Mouse (Mus musculus) hindbrain, postnatal 0 days (tissue): ENCODE results near the gene Wars2. TPM values are rescaled to one million over a fixed set of nuclear protein-coding genes. Genes with fewer than 3 reads are reported as not detected.

Experiments used
- ATAC-seq: fragments of 200-750 bp; cut with Nextera tagmentation; 2 replicates; pipeline ENCODE4 v1.8.0; 2017; ENCODE audit warnings: mild to moderate bottlenecking, moderate TSS enrichment, moderate library complexity
- DNase-seq: peaks from one replicate; pipeline ENCODE4 v3.0.0-alpha.2; 2015; ENCODE audit warnings: low spot score
- H3K27ac ChIP-seq: fragments of 300-500 bp; sonication (generic); 2 replicates; pipeline ENCODE4 v1.5.1; 2014; ENCODE audit warnings: mild to moderate bottlenecking
- H3K27me3 ChIP-seq: fragments of 300-500 bp; sonication (generic); 2 replicates; pipeline ENCODE4 v1.6.1; 2014; ENCODE audit warnings: low read length, mixed read lengths; ENCODE audit not compliant: insufficient read depth
- H3K36me3 ChIP-seq: fragments of 300-500 bp; sonication (generic); 2 replicates; pipeline ENCODE4 v1.6.1; 2014; ENCODE audit warnings: low read length, mixed read lengths; ENCODE audit not compliant: insufficient read depth
- H3K4me1 ChIP-seq: fragments of 300-500 bp; sonication (generic); 2 replicates; pipeline ENCODE4 v1.6.1; 2014; ENCODE audit warnings: antibody characterized with exemption, low read length, mixed read lengths; ENCODE audit not compliant: insufficient read depth
- H3K4me2 ChIP-seq: fragments of 300-500 bp; sonication (generic); 2 replicates; pipeline ENCODE4 v1.6.1; 2014; ENCODE audit warnings: low read depth, mild to moderate bottlenecking, low read length, moderate library complexity, mixed read lengths
- H3K4me3 ChIP-seq: fragments of 300-500 bp; sonication (generic); 2 replicates; pipeline ENCODE4 v1.5.1; 2014; ENCODE audit warnings: low read length
- H3K9ac ChIP-seq: fragments of 300-500 bp; sonication (generic); replicated peaks from 2 replicates; pipeline ENCODE4 v1.6.1; 2014; ENCODE audit warnings: mild to moderate bottlenecking, low read length, moderate library complexity, mixed read lengths
- H3K9me3 ChIP-seq: fragments of 300-500 bp; sonication (generic); 2 replicates; pipeline ENCODE4 v1.6.1; 2016; ENCODE audit warnings: low read length, mixed read lengths
- CTCF ChIP-seq: IDR thresholded peaks from 2 replicates; pipeline ENCODE4 v1.5.1; 2016; ENCODE audit warnings: antibody characterized with exemption, control low read depth, low read depth
- WGBS: fragments of 180-500 bp; shearing (Covaris S2); extraction: QIAGEN DNeasy Blood & Tissue Kit; methylation state at CpG from one replicate; pipeline ENCODE4 v1.1.7; 2014; 5-methylcytosine and 5-hydroxymethylcytosine counted together
- polyA plus RNA-seq: library from polyadenylated mRNA; unstranded; fragments of >200 nt; fragmentation: Nextera tagmentation; extraction: Ambion mirVana; gene quantifications from 2 replicates; pipeline ENCODE4 v1.2.1, GENCODE M21; 2015
- total RNA-seq: library from RNA; depleted of rRNA; stranded (reverse); fragments of >200 nt; gene quantifications from 2 replicates; pipeline ENCODE4 v1.2.3, GENCODE M21; 2014

The Wars2 gene
- total and polyA plus RNA-seq, 2 experiments from 2014 or later, result 5.1 to 11.1 TPM

- Histone ChIP-seq H3K9ac (no peak overlapping the region), H3K27ac (no peak overlapping the region), H3K4me2 (no peak overlapping the region), H3K4me1 (no peaks in the 10 kb centered on the region), H3K9me3 (no peaks in the 10 kb centered on the region), H3K36me3 (no peaks in the 10 kb centered on the region), H3K4me3 (no peak overlapping the region), H3K27me3 (peaks cover 98% of the 10 kb centered on the region)
- DNase-seq (no peak), ATAC-seq (no peak)
- no peak for TF ChIP-seq CTCF
- 7% methylated on average over 4 of the region's 4 CpGs for WGBS
Observed at GRCm38 (mm10) chr3:99247586-99247985, 106.7 kb downstream of the Wars2 start.

- peaks cover 96% of the 10 kb centered on the region for H3K27me3 ChIP-seq
- no peak for TF ChIP-seq CTCF
- no peak overlapping the region for H3K4me2 ChIP-seq
- DNase-seq, result no peak
- H3K4me3 ChIP-seq, result no peak overlapping the region
- no peak overlapping the region for H3K9ac ChIP-seq
- H3K36me3 ChIP-seq, result no peaks in the 10 kb centered on the region
- no peaks in the 10 kb centered on the region for H3K9me3 ChIP-seq
- H3K27ac ChIP-seq, result no peak overlapping the region
- WGBS, result 3% methylated on average over 28 of the region's 28 CpGs
- ATAC-seq, result no peak
- H3K4me1 ChIP-seq, result no peaks in the 10 kb centered on the region
Observed at GRCm38 (mm10) chr3:99247996-99248801, 107.3 kb downstream of the Wars2 start.

- no peaks in the 10 kb centered on the region for H3K36me3 ChIP-seq
- H3K4me1 ChIP-seq, result no peaks in the 10 kb centered on the region
- WGBS, result 3% methylated on average over 25 of the region's 25 CpGs
- TF ChIP-seq CTCF, result no peak
- H3K27me3 ChIP-seq, result peaks cover 91% of the 10 kb centered on the region
- DNase-seq (no peak), ATAC-seq (no peak)
- H3K27ac ChIP-seq, result no peak overlapping the region
- no peaks in the 10 kb centered on the region for H3K9me3 ChIP-seq
- no peak overlapping the region for H3K9ac ChIP-seq
- H3K4me2 ChIP-seq, result no peak overlapping the region
- H3K4me3 ChIP-seq, result no peak overlapping the region
Observed at GRCm38 (mm10) chr3:99248831-99249550, 108.1 kb downstream of the Wars2 start.

- Histone ChIP-seq H3K4me1 (no peaks in the 10 kb centered on the region), H3K36me3 (no peaks in the 10 kb centered on the region), H3K9me3 (no peaks in the 10 kb centered on the region), H3K27ac (no peak overlapping the region), H3K9ac (no peak overlapping the region), H3K4me2 (no peak overlapping the region), H3K4me3 (no peak overlapping the region), H3K27me3 (peaks cover 91% of the 10 kb centered on the region)
- ATAC-seq (no peak), DNase-seq (no peak)
- TF ChIP-seq CTCF, result no peak
- 4% methylated on average over 11 of the region's 11 CpGs for WGBS
Observed at GRCm38 (mm10) chr3:99249551-99249870, 108.6 kb downstream of the Wars2 start.

GRCm38 (mm10) chr3:99249906-99250305 is 109.0 kb downstream of the Wars2 start:
- H3K9me3 ChIP-seq, result no peaks in the 10 kb centered on the region
- DNase-seq, result no peak

GRCm38 (mm10) chr3:99251271-99252165 is 110.7 kb downstream of the Wars2 start:
- H3K9ac ChIP-seq, result no peak overlapping the region
- H3K27me3 ChIP-seq, result peaks cover 90% of the 10 kb centered on the region
- H3K4me2 ChIP-seq, result no peak overlapping the region
- no peaks in the 10 kb centered on the region for H3K4me1 ChIP-seq
- TF ChIP-seq CTCF, result no peak
- H3K9me3 ChIP-seq, result no peaks in the 10 kb centered on the region
- WGBS, result 14% methylated on average over 6 of the region's 6 CpGs
- ATAC-seq (no peak), DNase-seq (no peak)
- H3K27ac ChIP-seq, result no peak overlapping the region
- H3K36me3 ChIP-seq, result no peaks in the 10 kb centered on the region
- no peak overlapping the region for H3K4me3 ChIP-seq

More at GRCm38 (mm10) chr3:99249906-99250305, 109.0 kb downstream of the Wars2 start:
- H3K27ac ChIP-seq, result no peak overlapping the region
- no peak overlapping the region for H3K4me3 ChIP-seq
- no peaks in the 10 kb centered on the region for H3K4me1 ChIP-seq
- no peak overlapping the region for H3K4me2 ChIP-seq
- no peak overlapping the region for H3K9ac ChIP-seq
- peak; percentile 37 for TF ChIP-seq CTCF
- no peaks in the 10 kb centered on the region for H3K36me3 ChIP-seq
- peaks cover 91% of the 10 kb centered on the region for H3K27me3 ChIP-seq
- no peak for ATAC-seq
- WGBS, result 3% methylated on average over 6 of the region's 6 CpGs
